Comparison of ENCODE assay signal across 10 mouse cellular contexts in the genomic region with DNA sequence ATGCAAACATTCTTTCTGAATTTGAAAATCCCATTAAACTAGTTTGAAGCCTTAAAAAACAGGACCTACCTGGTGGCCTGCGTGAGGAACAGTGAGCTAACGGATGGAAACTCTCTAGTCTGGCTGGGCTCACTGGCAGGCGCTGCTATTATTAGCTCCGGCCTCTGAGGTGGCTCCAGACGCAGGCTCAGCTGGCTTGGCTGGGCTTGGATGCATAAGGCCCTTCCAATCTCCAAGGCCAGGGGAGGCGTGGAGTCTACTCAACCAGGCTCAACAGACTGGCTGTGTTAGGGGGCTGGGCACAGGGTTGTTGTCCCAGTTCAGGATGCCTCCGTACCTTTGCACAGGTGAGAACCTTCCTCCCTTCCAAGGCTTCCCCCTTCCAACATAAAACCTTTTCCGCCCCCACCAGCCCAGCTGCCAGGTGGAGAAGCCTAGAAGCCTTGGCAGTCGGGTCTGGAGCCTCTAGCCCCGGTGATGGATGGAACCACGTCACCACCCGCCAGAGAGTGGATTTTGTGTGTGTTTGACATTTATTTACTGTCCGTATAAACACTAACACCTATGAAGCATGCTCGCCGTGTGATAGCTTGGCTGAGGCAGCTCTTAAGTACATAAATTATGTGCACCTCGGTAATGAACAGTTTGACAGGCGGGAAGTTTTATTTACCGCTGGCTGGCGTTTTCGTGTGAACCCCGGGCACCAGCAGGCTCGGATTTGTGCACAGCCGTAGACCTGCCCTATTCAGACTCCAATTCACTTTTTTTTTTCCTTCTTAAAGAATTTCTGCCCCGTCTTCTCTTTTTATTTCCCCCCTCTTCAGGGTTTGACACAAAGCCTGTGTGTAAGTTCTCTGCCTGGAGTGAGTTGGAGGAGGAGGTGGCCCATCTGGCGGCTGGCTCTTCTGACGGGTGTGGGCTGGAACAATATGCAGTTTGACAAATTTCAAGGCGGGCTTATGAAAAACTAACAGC. TPM values are rescaled to one million over a fixed set of nuclear protein-coding genes. Genes with fewer than 3 reads are reported as not detected.
A peak's percentile ranks its signal among the peaks of the same experiment; 100 is the strongest.
DNase-seq lines count a peak whose midpoint lies in the region; ATAC-seq lines count a peak whose summit lies in the region.
"Had no signal": no experiment of that assay in that cellular context is flagged by ENCODE, and none has a peak within 500 bp of the region (broad histone marks: within the 10 kb centered on the region; RNA-seq: fewer than 3 reads in every experiment).

No protein-coding gene starts in this region.

- H3K4me1 ChIP-seq in kidney, embryonic 14.5 days (ENCODE audit: control insufficient read depth, insufficient read depth, low read length) = peaks cover 6% of the 10 kb centered on the region; the same call in 1 of the 2 replicates
- H3K4me1 ChIP-seq in embryonic facial prominence, embryonic 12.5 days = peaks cover 29% of the 10 kb centered on the region; the same call in 1 of the 2 replicates

- H3K4me2 ChIP-seq in kidney, embryonic 14.5 days (replicated peaks; ENCODE audit: low read depth, low read length) = peak overlapping the region; percentile 1; the same call in 1 of the 2 replicates
- no peak overlapping the region for H3K4me2 ChIP-seq in embryonic facial prominence, embryonic 12.5 days (replicated peaks)

- DNase-seq in kidney, adult 18-20 months = no peak
- DNase-seq in heart, adult 18-20 months = peak; percentile 51 to 68
- DNase-seq in left cerebral cortex, adult 11 months (ENCODE audit: low spot score) = peak; percentile 13
- DNase-seq in right cerebral cortex, postnatal 36 days (ENCODE audit: low spot score in 2 of 2) = peak; percentile 63 to 68
- DNase-seq in Muller cell, postnatal 12 days (ENCODE audit: inconsistent ontology term) = no peak

- peak; percentile 58 for ATAC-seq in kidney, embryonic 14.5 days (ENCODE audit: low FRiP score, low TSS enrichment)
- no peak for ATAC-seq in embryonic facial prominence, embryonic 12.5 days (ENCODE audit: insufficient number of reproducible peaks, insufficient read depth, low FRiP score, low TSS enrichment)
- ATAC-seq in megakaryocyte, adult 5-6 weeks (ENCODE audit: poor library complexity, severe bottlenecking) = no peak

- H3K27me3 ChIP-seq in kidney, embryonic 14.5 days (ENCODE audit: control insufficient read depth, insufficient read depth, low read length) = peaks cover 5% of the 10 kb centered on the region
- H3K27me3 ChIP-seq in embryonic facial prominence, embryonic 12.5 days = peaks cover 4% of the 10 kb centered on the region; the same call in 1 of the 2 replicates

- H3K9me3 ChIP-seq in kidney, embryonic 14.5 days (ENCODE audit: control insufficient read depth, low read length) = peaks cover 6% of the 10 kb centered on the region; the same call in 1 of the 2 replicates
- peaks cover 3% of the 10 kb centered on the region; the same call in 1 of the 2 replicates for H3K9me3 ChIP-seq in embryonic facial prominence, embryonic 12.5 days

- H3K27ac ChIP-seq in kidney, embryonic 14.5 days (ENCODE audit: low read depth, low read length) = no peak overlapping the region
- H3K27ac ChIP-seq in embryonic facial prominence, embryonic 12.5 days = peak overlapping the region; percentile 43

- 30% methylated on average over 27 of the region's 27 CpGs for WGBS in kidney, embryonic 14.5 days
- WGBS in embryonic facial prominence, embryonic 12.5 days = 60% methylated on average over 27 of the region's 27 CpGs

- H3K9ac ChIP-seq in kidney, embryonic 14.5 days (ENCODE audit: low read depth, low read length) = no peak overlapping the region
- H3K9ac ChIP-seq in embryonic facial prominence, embryonic 12.5 days = no peak overlapping the region

- H3K4me3 ChIP-seq in kidney, embryonic 14.5 days (ENCODE audit: low read length) = no peak overlapping the region
- no peak overlapping the region for H3K4me3 ChIP-seq in embryonic facial prominence, embryonic 12.5 days

- H3K36me3 ChIP-seq in kidney, embryonic 14.5 days (ENCODE audit: control insufficient read depth, insufficient read depth, low read length) = no peaks in the 10 kb centered on the region
- H3K36me3 ChIP-seq in embryonic facial prominence, embryonic 12.5 days = no peaks in the 10 kb centered on the region

RNA-seq across cellular contexts. Expression of a gene that starts 31.6 kb away (rescaled TPM):
- 0.46 TPM in 1 of 2 replicates, not detected in the other for polyA plus RNA-seq in kidney, embryonic 14.5 days (2014; fragmentation: Nextera tagmentation; extraction: Ambion mirVana)
- 107 and 214 TPM in 2 replicates for polyA plus RNA-seq in embryonic facial prominence, embryonic 12.5 days (2016; fragmentation: Nextera tagmentation; extraction: Ambion mirVana)
- total RNA-seq in heart, adult 18-20 months (2021) = not detected
- total RNA-seq in megakaryocyte, adult 5-6 weeks (2015) = not detected in 2 replicates
- not detected in 2 replicates for total RNA-seq in megakaryocyte, adult 5-6 weeks (2017)
- total RNA-seq: neutrophil, adult 5-6 weeks had no signal
- polyA plus RNA-seq: gonadal fat pad, adult 2 months had no signal

Comparison
In these comparisons a context has a peak if more than half of its experiments do, and no peak if none do; other contexts are left out.
1. DNase-seq: peak in heart, adult 18-20 months (2 of 2), left cerebral cortex, adult 11 months (single experiment) and right cerebral cortex, postnatal 36 days (2 of 2); none in kidney, adult 18-20 months (single experiment) and Muller cell, postnatal 12 days (single experiment).